Mouse (Mus musculus): ENCODE data around the gene Mrap2. TPM values are rescaled to one million over a fixed set of nuclear protein-coding genes. Genes with fewer than 3 reads are reported as not detected.

Gene Mrap2
- total and polyA plus RNA-seq, 3 experiments, result 0.15 TPM; not detected in 2

DNA sequence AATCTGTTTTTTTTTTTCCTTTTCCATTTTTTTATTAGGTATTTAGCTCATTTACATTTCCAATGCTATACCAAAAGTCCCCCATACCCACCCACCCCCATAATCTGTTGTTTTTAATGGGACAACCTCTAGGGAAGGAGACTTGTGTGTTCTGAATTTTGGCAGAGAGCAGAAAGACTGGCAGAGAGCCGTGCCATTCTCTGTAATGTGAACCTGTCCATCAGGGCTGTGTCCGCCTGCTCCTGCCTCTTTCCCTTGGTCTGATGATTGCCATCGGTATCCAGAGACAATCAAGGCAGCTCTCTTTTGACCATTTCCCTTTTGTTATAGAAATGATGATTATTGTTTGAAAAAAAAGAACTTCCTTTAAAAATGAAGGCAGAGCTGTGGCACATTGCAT is 26.8 kb downstream of the Mrap2 start:
- Histone ChIP-seq H3K4me1 (ENCODE audit: control insufficient read depth in 1 of 2, insufficient read depth in 2 of 2, low read length in 2 of 2) (no peaks in the 10 kb centered on the region), H3K27ac (ENCODE audit: control insufficient read depth, low read depth, low read length) (no peak overlapping the region), H3K79me2 (ENCODE audit: control insufficient read depth, insufficient read depth, low read length, poor library complexity) (no peaks in the 10 kb centered on the region), H3K9ac (ENCODE audit: control insufficient read depth, low read depth, low read length, poor library complexity, severe bottlenecking) (no peak overlapping the region), H3K27me3 (ENCODE audit: control insufficient read depth in 1 of 2, insufficient read depth in 2 of 2, low read length in 2 of 2) (no peaks in the 10 kb centered on the region), H3K36me3 (ENCODE audit: control insufficient read depth in 1 of 2, insufficient read depth in 2 of 2, low read length in 2 of 2) (no peaks in the 10 kb centered on the region), H3K4me3 (ENCODE audit: control insufficient read depth in 1 of 2, insufficient read depth in 1 of 2, low read depth in 2 of 2, low read length in 2 of 2) (no peak overlapping the region), H3K9me3 (replicated peaks; ENCODE audit: insufficient read depth, low read length) (no peaks in the 10 kb centered on the region)
- DNase-seq (ENCODE audit: low read depth, low spot score), result no peak
- TF ChIP-seq POLR2AphosphoS5 (IDR thresholded peaks at IDR 0.05; ENCODE audit: borderline replicate concordance, low read depth, low read length), result no peak
- TF ChIP-seq MAX (IDR thresholded peaks at IDR 0.05; ENCODE audit: low read length), result no peak
- no peak for TF ChIP-seq MEF2A (IDR thresholded peaks at IDR 0.05; ENCODE audit: extremely low read depth, insufficient replicate concordance, low read depth, low read length, poor library complexity, severe bottlenecking)
- TF ChIP-seq RAD21 (IDR thresholded peaks at IDR 0.05; ENCODE audit: low read depth, low read length), result no peak
- no peak for TF ChIP-seq HCFC1 (IDR thresholded peaks at IDR 0.05; ENCODE audit: low read depth, low read length)
- no peak for TF ChIP-seq TAL1 (IDR thresholded peaks at IDR 0.05; ENCODE audit: low read length)
- no peak for TF ChIP-seq MAFK (IDR thresholded peaks at IDR 0.05; ENCODE audit: borderline replicate concordance, low read depth, low read length)
- no peak for TF ChIP-seq ZNF384 (IDR thresholded peaks at IDR 0.05; ENCODE audit: low read depth, low read length)
- TF ChIP-seq GABPA (IDR thresholded peaks at IDR 0.05; ENCODE audit: low read depth, low read length), result no peak
- no peak for TF ChIP-seq JUND (IDR thresholded peaks at IDR 0.05; ENCODE audit: low read depth, low read length)
- TF ChIP-seq POLR2A (IDR thresholded peaks at IDR 0.05; ENCODE audit: control insufficient read depth in 1 of 2, insufficient read depth in 1 of 2, low read depth in 1 of 2, low read length in 2 of 2, poor library complexity in 1 of 2), result no peak
- TF ChIP-seq CHD2 (IDR thresholded peaks at IDR 0.05; ENCODE audit: low read length), result no peak
- TF ChIP-seq MYB (IDR thresholded peaks at IDR 0.05; ENCODE audit: low read depth, low read length), result no peak
- TF ChIP-seq USF2 (IDR thresholded peaks at IDR 0.05; ENCODE audit: borderline replicate concordance in 1 of 2, insufficient read depth in 1 of 2, low read depth in 1 of 2, low read length in 2 of 2), result no peak
- no peak for TF ChIP-seq RCOR1 (IDR thresholded peaks at IDR 0.05; ENCODE audit: low read depth, low read length)
- no peak for TF ChIP-seq ZC3H11A (IDR thresholded peaks at IDR 0.05; ENCODE audit: low read depth, low read length)
- no peak for TF ChIP-seq ETS1 (IDR thresholded peaks at IDR 0.05; ENCODE audit: low read depth, low read length)

GRCm38 (mm10) chr9:87171517-87171916 is 27.4 kb downstream of the Mrap2 start:
- H3K27ac ChIP-seq (ENCODE audit: control insufficient read depth, low read depth, low read length), result no peak overlapping the region
- TF ChIP-seq SMC3 (IDR thresholded peaks at IDR 0.05; ENCODE audit: low read depth, low read length) (no peak), E2F4 (IDR thresholded peaks at IDR 0.05; ENCODE audit: borderline replicate concordance, low read depth, low read length) (no peak), MAX (IDR thresholded peaks at IDR 0.05; ENCODE audit: low read length) (no peak), CHD1 (IDR thresholded peaks at IDR 0.05; ENCODE audit: low read depth, low read length) (no peak), ZKSCAN1 (IDR thresholded peaks at IDR 0.05; ENCODE audit: low read depth, low read length) (no peak), EP300 (IDR thresholded peaks at IDR 0.05; ENCODE audit: low read depth in 1 of 2, low read length in 2 of 2) (no peak), ETS1 (IDR thresholded peaks at IDR 0.05; ENCODE audit: low read depth, low read length) (no peak), CHD2 (IDR thresholded peaks at IDR 0.05; ENCODE audit: low read length) (no peak)

More at GRCm38 (mm10) chr9:87171517-87171916, 27.4 kb downstream of the Mrap2 start:
- Histone ChIP-seq H3K9me3 (replicated peaks; ENCODE audit: insufficient read depth, low read length) (no peaks in the 10 kb centered on the region), H3K9ac (ENCODE audit: control insufficient read depth, low read depth, low read length, poor library complexity, severe bottlenecking) (no peak overlapping the region), H3K79me2 (ENCODE audit: control insufficient read depth, insufficient read depth, low read length, poor library complexity) (no peaks in the 10 kb centered on the region), H3K27me3 (ENCODE audit: control insufficient read depth in 1 of 2, insufficient read depth in 2 of 2, low read length in 2 of 2) (no peaks in the 10 kb centered on the region), H3K4me3 (ENCODE audit: control insufficient read depth in 1 of 2, insufficient read depth in 1 of 2, low read depth in 2 of 2, low read length in 2 of 2) (no peak overlapping the region), H3K4me1 (ENCODE audit: control insufficient read depth in 1 of 2, insufficient read depth in 2 of 2, low read length in 2 of 2) (no peaks in the 10 kb centered on the region), H3K36me3 (ENCODE audit: control insufficient read depth in 1 of 2, insufficient read depth in 2 of 2, low read length in 2 of 2) (no peaks in the 10 kb centered on the region)
- DNase-seq (ENCODE audit: low read depth, low spot score), result no peak
